Mouse (Mus musculus): ENCODE measurements around the gene Rab36. TPM values are rescaled to one million over a fixed set of nuclear protein-coding genes. Genes with fewer than 3 reads are reported as not detected.
A peak's percentile ranks its signal among the peaks of the same experiment; 100 is the strongest.

Rab36 gene
- polyA plus RNA-seq, 1 experiment from 2014 or later = 16.3 TPM

DNA sequence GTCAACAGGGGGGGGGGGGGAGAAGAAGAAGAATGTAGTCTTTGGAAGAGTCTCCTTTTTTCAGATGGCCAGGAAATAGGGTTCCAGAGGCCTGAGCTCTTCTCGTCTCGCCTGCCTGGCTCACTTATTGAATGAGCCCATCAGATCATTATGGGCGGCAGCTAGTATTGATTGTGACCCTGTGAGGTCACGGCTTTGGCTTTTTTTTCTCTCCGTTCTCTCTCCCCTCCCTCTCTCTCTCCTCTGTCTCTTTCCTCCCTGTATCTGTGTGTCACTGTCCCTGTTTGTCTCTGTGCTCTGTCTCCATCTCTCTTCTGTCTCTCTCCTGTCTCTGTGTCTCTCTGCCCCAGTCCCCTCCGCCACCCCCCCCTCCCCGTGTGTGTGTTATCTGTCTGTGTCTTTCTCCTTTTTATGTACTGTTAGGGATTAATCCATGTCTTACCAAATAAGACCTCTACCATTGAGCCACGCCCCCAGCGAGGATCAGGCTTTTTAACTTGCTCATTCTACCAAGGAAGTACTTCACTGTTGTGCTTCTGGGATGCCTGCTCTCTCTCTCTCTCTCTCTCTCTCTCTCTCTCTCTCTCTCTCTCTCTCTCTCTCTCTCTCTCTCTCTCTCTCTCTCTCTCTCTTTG is 22.0 kb downstream of the Rab36 start:
- no peaks in the 10 kb centered on the region for H3K27me3 ChIP-seq
- POLR2A ChIA-PET = interaction anchor here (0.6 to 2.8 kb wide), 5 partner anchors 15 to 92 kb away, joined by 3 to 14 read pairs (median 4); no protein-coding TSS in a partner anchor
- no peak for TF ChIP-seq CTCF (IDR thresholded peaks at IDR 0.05)
- DNase-seq (ENCODE audit: low read depth, low spot score) (no peak), ATAC-seq (no peak)
- CTCF ChIA-PET = interaction anchor here (0.7 to 5.4 kb wide), 14 partner anchors 10 to 124 kb away, joined by 3 to 99 read pairs (median 6); no protein-coding TSS in a partner anchor
- in situ Hi-C loops (cut with MboI; ENCODE audit: low pct_unique_long_range_greater_than_20kb) = loop anchor here (5.0 to 25.0 kb wide), 2 partner anchors 93 to 378 kb away; no protein-coding TSS in a partner anchor

DNA sequence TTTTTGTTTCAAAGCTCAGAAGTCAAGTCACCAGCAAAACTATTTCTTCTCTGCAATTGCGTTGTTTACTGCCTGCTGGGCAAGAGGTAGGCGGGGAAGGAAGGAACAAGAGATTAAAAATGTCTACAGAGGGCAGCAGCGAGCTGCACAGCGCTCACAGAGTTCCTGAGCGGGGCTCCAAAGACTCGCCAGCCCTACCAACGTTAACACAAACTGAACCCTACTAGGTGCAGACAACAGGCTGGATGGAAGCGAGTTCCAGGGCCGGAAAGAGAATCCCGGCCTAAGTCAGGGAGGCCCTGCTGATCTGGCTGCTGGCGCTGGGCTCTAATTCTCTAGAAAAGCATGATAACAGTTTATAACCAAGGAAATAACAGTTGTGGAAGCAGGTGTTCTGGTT is 22.5 kb downstream of the Rab36 start:
- POLR2A ChIA-PET = interaction anchor here (0.6 to 2.8 kb wide), 3 partner anchors 29 to 92 kb away, joined by 3 to 14 read pairs (median 6); no protein-coding TSS in a partner anchor
- ATAC-seq (peak; percentile 51), DNase-seq (ENCODE audit: low read depth, low spot score) (no peak)
- in situ Hi-C loops (cut with MboI; ENCODE audit: low pct_unique_long_range_greater_than_20kb) = loop anchor here (5.0 to 25.0 kb wide), 2 partner anchors 93 to 378 kb away; no protein-coding TSS in a partner anchor
- CTCF ChIA-PET = interaction anchor here (0.7 to 5.4 kb wide), 16 partner anchors 10 to 124 kb away, joined by 3 to 99 read pairs (median 6); no protein-coding TSS in a partner anchor
- H3K27me3 ChIP-seq = no peaks in the 10 kb centered on the region
- no peak for TF ChIP-seq CTCF (IDR thresholded peaks at IDR 0.05)

DNA sequence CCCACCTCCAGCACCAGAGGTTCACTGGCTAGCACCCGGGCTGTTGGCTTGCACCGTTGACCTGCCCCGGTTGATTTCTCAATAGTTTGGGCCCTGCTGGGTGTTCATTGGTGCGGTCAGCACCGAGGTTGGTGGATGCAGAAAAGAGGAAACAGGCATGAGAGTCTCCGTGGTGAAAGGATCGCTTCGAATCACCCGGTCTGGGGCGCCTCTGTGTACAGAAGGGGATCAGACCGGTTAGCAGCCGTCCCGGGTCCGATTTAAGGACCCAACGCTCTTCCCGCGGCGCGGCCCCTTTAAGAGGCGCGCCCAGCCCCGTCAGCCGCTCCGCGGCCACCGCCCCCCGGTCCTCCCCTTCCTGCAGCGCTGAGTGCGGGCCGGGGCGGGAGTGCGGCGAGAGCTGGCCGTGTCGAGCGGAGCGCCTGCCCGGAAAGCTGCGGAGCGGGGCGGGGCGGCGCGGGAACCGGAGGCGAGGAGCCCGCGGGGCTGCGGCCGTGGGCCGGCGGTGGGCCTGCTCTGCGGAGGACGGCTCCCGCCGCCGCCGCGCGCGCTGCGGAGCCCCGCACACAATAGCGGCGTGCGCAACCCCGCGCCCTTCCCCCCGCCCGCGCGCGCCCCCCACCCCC is 23.5 kb downstream of the Rab36 start, which contains the start of gene Bcr:
Gene Bcr, plus strand, starts transcription at position 376 of the 626 bp plus-strand sequence.
- peak; percentile 84 for ATAC-seq
- TF ChIP-seq CTCF (IDR thresholded peaks at IDR 0.05) = no peak
- no peak for DNase-seq (ENCODE audit: low read depth, low spot score)
- in situ Hi-C loops (cut with MboI; ENCODE audit: low pct_unique_long_range_greater_than_20kb) = loop anchor here (25.0 kb wide), 1 partner anchor 377 kb away; no protein-coding TSS in a partner anchor
- H3K27me3 ChIP-seq = no peaks in the 10 kb centered on the region
- POLR2A ChIA-PET = interaction anchor here (2.8 kb wide), 1 partner anchor 91 kb away, joined by 14 read pairs; no protein-coding TSS in a partner anchor
- CTCF ChIA-PET = interaction anchor here (0.7 to 5.4 kb wide), 12 partner anchors 18 to 109 kb away, joined by 3 to 99 read pairs (median 7); no protein-coding TSS in a partner anchor

DNA sequence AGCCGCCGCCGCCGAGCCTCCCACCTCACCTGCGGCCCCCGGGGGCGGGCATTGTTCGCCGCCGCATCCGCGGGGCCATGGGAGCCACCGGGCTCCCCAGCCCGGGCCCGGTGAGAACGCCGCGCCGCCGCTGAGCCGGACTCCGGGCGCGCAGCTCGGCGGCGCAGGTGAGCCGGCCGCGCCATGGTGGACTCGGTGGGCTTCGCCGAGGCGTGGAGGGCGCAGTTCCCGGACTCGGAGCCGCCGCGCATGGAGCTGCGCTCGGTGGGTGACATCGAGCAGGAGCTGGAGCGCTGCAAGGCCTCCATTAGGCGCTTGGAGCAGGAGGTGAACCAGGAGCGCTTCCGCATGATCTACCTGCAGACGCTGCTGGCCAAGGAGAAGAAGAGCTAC is 24.0 kb downstream of the Rab36 start:
- ChIA-PET POLR2A (interaction anchor here (2.8 kb wide), 1 partner anchor 90 kb away, joined by 14 read pairs; no protein-coding TSS in a partner anchor), CTCF (interaction anchor here (1.4 to 5.4 kb wide), 2 partner anchors 67 to 91 kb away, joined by 4 to 99 read pairs; no protein-coding TSS in a partner anchor)
- ATAC-seq (no peak), DNase-seq (ENCODE audit: low read depth, low spot score) (no peak)
- in situ Hi-C loops (cut with MboI; ENCODE audit: low pct_unique_long_range_greater_than_20kb) = loop anchor here (25.0 kb wide), 1 partner anchor 376 kb away; no protein-coding TSS in a partner anchor
- no peaks in the 10 kb centered on the region for H3K27me3 ChIP-seq
- TF ChIP-seq CTCF (IDR thresholded peaks at IDR 0.05) = no peak

DNA sequence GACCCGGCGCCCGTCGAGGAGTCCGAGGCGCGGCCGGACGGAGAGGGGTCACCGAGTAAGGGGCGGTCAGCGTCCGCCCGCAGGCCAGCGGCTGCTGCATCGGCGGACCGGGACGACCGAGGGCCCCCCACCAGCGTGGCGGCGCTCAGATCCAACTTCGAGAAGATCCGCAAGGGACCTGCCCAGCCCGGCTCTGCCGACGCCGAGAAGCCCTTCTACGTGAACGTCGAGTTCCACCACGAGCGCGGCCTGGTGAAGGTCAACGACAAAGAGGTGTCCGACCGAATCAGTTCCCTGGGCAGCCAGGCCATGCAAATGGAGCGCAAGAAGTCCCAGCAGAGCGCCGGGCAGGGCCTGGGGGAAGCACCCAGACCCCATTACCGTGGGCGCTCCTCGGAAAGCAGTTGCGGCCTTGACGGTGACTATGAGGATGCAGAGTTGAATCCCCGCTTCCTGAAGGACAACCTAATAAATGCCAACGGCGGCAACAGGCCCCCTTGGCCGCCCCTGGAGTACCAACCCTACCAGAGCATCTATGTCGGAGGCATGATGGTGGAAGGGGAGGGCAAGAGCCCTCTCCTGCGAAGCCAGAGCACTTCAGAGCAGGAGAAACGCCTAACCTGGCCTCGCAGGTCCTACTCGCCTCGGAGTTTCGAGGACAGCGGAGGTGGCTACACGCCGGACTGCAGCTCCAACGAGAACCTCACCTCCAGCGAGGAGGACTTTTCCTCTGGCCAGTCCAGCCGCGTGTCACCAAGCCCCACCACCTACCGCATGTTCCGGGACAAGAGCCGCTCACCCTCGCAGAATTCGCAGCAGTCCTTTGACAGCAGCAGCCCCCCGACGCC is 24.7 kb downstream of the Rab36 start:
- CTCF ChIA-PET = no interaction called here
- ATAC-seq (no peak), DNase-seq (ENCODE audit: low read depth, low spot score) (no peak)
- in situ Hi-C loops (cut with MboI; ENCODE audit: low pct_unique_long_range_greater_than_20kb) = loop anchor here (25.0 kb wide), 1 partner anchor 376 kb away; no protein-coding TSS in a partner anchor
- TF ChIP-seq CTCF (IDR thresholded peaks at IDR 0.05) = no peak
- H3K27me3 ChIP-seq = no peaks in the 10 kb centered on the region
- POLR2A ChIA-PET = no interaction called here

DNA sequence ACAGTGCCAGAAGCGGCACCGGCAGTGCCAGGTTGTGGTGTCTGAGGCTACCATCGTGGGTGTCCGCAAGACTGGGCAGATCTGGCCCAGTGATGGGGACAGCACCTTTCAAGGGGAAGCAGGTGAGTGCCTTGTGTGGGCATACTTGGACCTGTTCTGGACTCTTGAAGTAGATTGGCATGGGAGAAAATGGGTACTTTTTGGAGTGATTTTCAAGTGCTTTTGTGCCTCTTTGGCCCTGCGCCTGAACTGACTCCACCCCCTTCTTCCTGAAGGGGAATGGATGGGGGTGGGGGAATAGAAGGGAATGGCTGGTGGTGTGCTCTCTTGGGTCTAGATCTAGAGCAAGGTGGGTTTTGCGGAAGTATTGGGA is 25.3 kb downstream of the Rab36 start:
- POLR2A ChIA-PET = no interaction called here
- H3K27me3 ChIP-seq = no peaks in the 10 kb centered on the region
- TF ChIP-seq CTCF (IDR thresholded peaks at IDR 0.05) = no peak
- CTCF ChIA-PET = no interaction called here
- ATAC-seq (no peak), DNase-seq (ENCODE audit: low read depth, low spot score) (no peak)
- in situ Hi-C loops (cut with MboI; ENCODE audit: low pct_unique_long_range_greater_than_20kb) = loop anchor here (25.0 kb wide), 1 partner anchor 375 kb away; no protein-coding TSS in a partner anchor

DNA sequence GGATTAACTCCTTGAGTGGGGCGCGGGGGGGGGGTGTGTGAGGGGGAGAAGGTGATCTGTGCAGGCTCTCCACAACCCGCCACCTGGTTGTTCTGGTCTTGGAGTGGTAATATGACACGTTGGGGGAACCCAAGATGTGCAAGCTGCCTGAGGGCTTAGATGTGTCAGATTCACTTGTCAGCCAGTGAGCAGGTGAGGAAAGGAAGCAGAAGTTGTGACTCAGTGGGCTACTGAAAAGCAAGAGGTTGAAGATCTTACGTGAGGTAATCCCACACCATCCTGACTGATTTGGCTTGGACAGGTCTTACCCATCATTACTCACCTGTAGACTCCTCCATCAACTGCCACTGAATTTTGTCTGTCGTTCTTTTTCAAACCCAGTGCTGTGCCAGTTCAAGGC is 25.8 kb downstream of the Rab36 start:
- DNase-seq (ENCODE audit: low read depth, low spot score) (no peak), ATAC-seq (no peak)
- ChIA-PET POLR2A (no interaction called here), CTCF (interaction anchor here (1.4 to 2.9 kb wide), 2 partner anchors 41 to 88 kb away, joined by 4 to 15 read pairs; no protein-coding TSS in a partner anchor)
- H3K27me3 ChIP-seq = no peaks in the 10 kb centered on the region
- in situ Hi-C loops (cut with MboI; ENCODE audit: low pct_unique_long_range_greater_than_20kb) = loop anchor here (25.0 kb wide), 1 partner anchor 375 kb away; no protein-coding TSS in a partner anchor
- TF ChIP-seq CTCF (IDR thresholded peaks at IDR 0.05) = no peak

DNA sequence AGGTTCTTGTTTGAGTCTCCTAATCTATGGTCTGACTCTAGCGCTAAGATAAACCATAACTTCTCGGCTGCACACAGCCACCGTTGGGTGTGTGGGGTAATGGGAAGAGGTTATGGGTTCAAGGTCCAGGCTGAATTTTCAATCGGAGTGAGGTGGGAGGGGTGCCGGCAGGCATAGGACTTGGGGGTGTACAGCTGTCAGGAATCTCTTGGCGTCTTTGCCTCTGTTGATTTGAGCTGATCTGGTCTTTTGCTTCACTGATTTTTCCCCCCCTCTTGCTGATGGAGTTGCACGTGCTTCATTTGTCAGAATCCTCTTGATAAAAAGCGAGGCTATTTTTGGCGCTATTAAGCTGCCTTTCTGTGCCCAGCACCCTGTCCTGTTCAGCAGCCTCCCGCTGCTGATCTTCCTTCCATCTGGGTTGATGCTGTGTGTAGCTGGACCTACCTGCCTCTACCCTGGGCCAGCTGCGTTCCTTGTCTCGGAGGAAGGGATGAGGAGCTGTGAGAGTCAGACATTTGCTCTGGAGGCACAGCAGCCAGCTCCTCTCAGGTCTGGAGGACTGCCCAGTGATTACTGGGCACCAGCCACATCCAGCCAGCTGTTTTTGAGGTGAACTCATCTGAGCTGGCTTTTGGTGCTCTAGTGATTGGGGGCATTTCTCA is 26.6 kb downstream of the Rab36 start:
- no peaks in the 10 kb centered on the region for H3K27me3 ChIP-seq
- DNase-seq (ENCODE audit: low read depth, low spot score) (no peak), ATAC-seq (no peak)
- no peak for TF ChIP-seq CTCF (IDR thresholded peaks at IDR 0.05)
- ChIA-PET CTCF (interaction anchor here (1.4 to 2.9 kb wide), 2 partner anchors 40 to 87 kb away, joined by 4 to 15 read pairs; no protein-coding TSS in a partner anchor), POLR2A (no interaction called here)
- in situ Hi-C loops (cut with MboI; ENCODE audit: low pct_unique_long_range_greater_than_20kb) = loop anchor here (25.0 kb wide), 1 partner anchor 374 kb away; no protein-coding TSS in a partner anchor

DNA sequence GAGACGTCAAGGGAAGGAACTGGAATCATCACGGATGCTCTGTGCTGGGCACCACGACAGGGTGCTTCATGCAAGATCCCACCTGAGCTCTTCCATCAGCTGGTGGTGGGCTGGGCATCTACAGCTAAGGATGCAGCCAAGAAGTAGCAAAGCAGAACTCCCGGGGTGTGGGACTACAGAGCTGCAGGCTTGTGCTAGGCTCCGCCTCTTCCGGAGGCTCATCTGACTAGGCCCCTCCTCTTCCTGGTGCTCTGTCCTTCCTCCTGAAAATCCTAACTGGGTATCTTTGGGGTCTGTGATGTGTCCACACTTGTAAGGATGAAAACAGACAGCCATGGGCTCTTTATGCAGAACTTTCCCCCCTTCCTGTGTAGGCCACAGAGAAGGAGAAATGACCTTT is 28.8 kb downstream of the Rab36 start:
- POLR2A ChIA-PET = no interaction called here
- in situ Hi-C loops (cut with MboI; ENCODE audit: low pct_unique_long_range_greater_than_20kb) = loop anchor here (25.0 kb wide), 1 partner anchor 372 kb away; no protein-coding TSS in a partner anchor
- ATAC-seq (no peak), DNase-seq (ENCODE audit: low read depth, low spot score) (no peak)
- no peak for TF ChIP-seq CTCF (IDR thresholded peaks at IDR 0.05)
- CTCF ChIA-PET = interaction anchor here (1.0 kb wide), 1 partner anchor 86 kb away, joined by 3 read pairs; no protein-coding TSS in a partner anchor
- no peaks in the 10 kb centered on the region for H3K27me3 ChIP-seq
